Mouse (Mus musculus): Measurements from ENCODE around the gene Cmip.

GRCm38 (mm10) chr8:117363291-117363690, 106.4 kb downstream of the Cmip start:
- TF ChIP-seq CTCF (IDR thresholded peaks at IDR 0.05; ENCODE audit: borderline replicate concordance, insufficient read depth, low read depth, low read length) (no peak), POLR2A (IDR thresholded peaks at IDR 0.05; ENCODE audit: borderline replicate concordance, insufficient read depth, low read length) (no peak)

All from cerebellum, adult 2 months (tissue).